Mouse (Mus musculus) G1E-ER4 (cell line): ENCODE results near the gene Toe1. TPM values are rescaled to one million over a fixed set of nuclear protein-coding genes. Genes with fewer than 3 reads are reported as not detected.

Experiments
- GATA1 ChIP-seq: IDR thresholded peaks from one replicate; pipeline ENCODE4 v1.8.0; 2012; ENCODE audit warnings: low read length, inconsistent platforms
- polyA plus RNA-seq: library from polyadenylated mRNA; stranded (reverse); fragments of >175 nt; gene quantifications from 2 replicates; pipeline ENCODE4 v1.2.3, GENCODE M21; 2012

Gene Toe1
- polyA plus RNA-seq, 1 experiment, result 1.5 TPM

- no peak for TF ChIP-seq GATA1
These were observed 45.5 kb downstream of the Toe1 start for GRCm38 (mm10) chr4:116761914-116762313.

GRCm38 (mm10) chr4:116749750-116750149 is 57.7 kb downstream of the Toe1 start:
- TF ChIP-seq GATA1, result no peak

Other genes with a start within 250 kb of the Toe1 start
- gene Gpbp1l1, start 250.0 kb downstream of the Toe1 start, polyA plus RNA-seq, result 9.6 and 13.4 TPM in 2 replicates
- 0.43 and 0.97 TPM in 2 replicates for gene Ccdc17, start 211.0 kb downstream of the Toe1 start, polyA plus RNA-seq
- 5.1 and 27.5 TPM in 2 replicates for gene Nasp, start 179.7 kb downstream of the Toe1 start, polyA plus RNA-seq
- gene Akr1a1, start 156.0 kb downstream of the Toe1 start, polyA plus RNA-seq, result 151 and 175 TPM in 2 replicates
- gene Prdx1, start 122.1 kb downstream of the Toe1 start, polyA plus RNA-seq, result 7.0 and 8.1 TPM in 2 replicates
- gene Mmachc, start 99.2 kb downstream of the Toe1 start, polyA plus RNA-seq, result 1.1 and 1.5 TPM in 2 replicates
- gene Ccdc163, start 99.1 kb downstream of the Toe1 start, polyA plus RNA-seq, result 2.8 and 2.9 TPM in 2 replicates
- gene Tesk2, start 86.7 kb downstream of the Toe1 start, polyA plus RNA-seq, result 1.2 and 1.3 TPM in 2 replicates
- gene Mutyh, start 83 bp upstream of the Toe1 start, polyA plus RNA-seq, result 7.2 and 8.5 TPM in 2 replicates
- gene Hpdl, start 14.1 kb upstream of the Toe1 start, polyA plus RNA-seq, result 0.16 and 0.26 TPM in 2 replicates
- not detected in 2 replicates for gene Zswim5, start 69.7 kb upstream of the Toe1 start, polyA plus RNA-seq
- gene Urod, start 186.8 kb upstream of the Toe1 start, polyA plus RNA-seq, result 31.1 and 62.7 TPM in 2 replicates
- gene Hectd3, start 187.7 kb upstream of the Toe1 start, polyA plus RNA-seq, result 10.5 and 24.4 TPM in 2 replicates
- gene Eif2b3, start 211.8 kb upstream of the Toe1 start, polyA plus RNA-seq, result 4.5 and 6.2 TPM in 2 replicates